32 mouse cellular contexts compared by ENCODE assay signal in the genomic region with DNA sequence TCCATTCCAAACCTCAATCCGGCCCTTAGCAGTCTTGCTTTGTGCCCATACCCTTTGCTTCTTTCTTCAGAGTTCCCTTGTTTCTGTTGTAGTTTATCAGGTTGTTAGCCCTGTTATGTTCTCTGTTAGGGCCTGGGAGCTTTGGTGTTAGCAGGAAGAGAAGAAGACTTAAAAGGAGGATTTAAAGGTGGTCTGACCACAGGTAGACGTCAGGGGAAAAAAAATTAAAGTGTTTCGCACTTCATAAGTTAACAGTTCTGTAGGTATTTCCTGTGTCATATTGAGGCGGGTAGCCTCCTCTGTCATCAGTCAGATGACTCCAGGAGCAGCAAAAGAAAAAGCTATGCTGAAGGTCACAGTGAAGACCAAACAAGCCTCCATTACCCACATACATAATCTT. TPM values are rescaled to one million over a fixed set of nuclear protein-coding genes. Genes with fewer than 3 reads are reported as not detected.
DNase-seq lines count a peak whose midpoint lies in the region; ATAC-seq and TF ChIP-seq lines count a peak whose summit lies in the region.
"Had no signal": no experiment of that assay in that cellular context is flagged by ENCODE, and none has a peak within 500 bp of the region (broad histone marks: within the 10 kb centered on the region; RNA-seq: fewer than 3 reads in every experiment).

No protein-coding gene starts in this region.

- TF ChIP-seq CTCF in CH12.LX (conservative IDR thresholded peaks at IDR 0.05 in 1 of 2, IDR thresholded peaks at IDR 0.05 in 1 of 2; ENCODE audit: low read depth in 2 of 2, low read length in 2 of 2): no peak

- no peak for TF ChIP-seq RAD21 in CH12.LX (IDR thresholded peaks at IDR 0.05; ENCODE audit: low read depth, low read length)

- 0 out of 2 replicates have a peak, but pooled peaks have one; percentile 6 for TF ChIP-seq EP300 in CH12.LX (IDR thresholded peaks at IDR 0.05; ENCODE audit: low read length)

- peak; percentile 25 for DNase-seq in thymus, postnatal 0 days (ENCODE audit: low spot score)
- no peak for DNase-seq in thymus, adult 18-20 months
- no peak for DNase-seq in CH12.LX (ENCODE audit: extremely low read depth)
- DNase-seq in splenic B cell, adult 2 months (ENCODE audit: low read depth, low spot score): peak; percentile 60
- no peak for DNase-seq in layer of hippocampus, adult 11-12 months (ENCODE audit: low spot score)
- DNase-seq in testis, postnatal 10 days (ENCODE audit: low spot score): no peak
- DNase-seq: adrenal gland, postnatal 25 days; cerebellum, postnatal 10 days; heart, postnatal 10 days; kidney, adult 11 months; kidney, postnatal 4 days; layer of hippocampus, adult 9-11 months; left cerebral cortex, postnatal 4 days; lung, postnatal 36 days; right cerebral cortex, postnatal 14 days had no signal

- dilution Hi-C loops in CH12.LX (cut with MboI; ENCODE audit: extremely low pct_ligation_motif_present, extremely low pct_unique_long_range_greater_than_20kb, low sequenced_read_pairs): no loop called here

- H3K36me3 ChIP-seq in CH12.LX (replicated peaks in 1 of 2; ENCODE audit: control insufficient read depth in 1 of 2, insufficient read depth in 1 of 2, low read length in 1 of 2): peaks cover 25 to 51% of the 10 kb centered on the region in 2 experiments
- no peaks in the 10 kb centered on the region for H3K36me3 ChIP-seq in splenic B cell, adult 2 months (ENCODE audit: control insufficient read depth, insufficient read depth, low read length, poor library complexity, severe bottlenecking)
- H3K36me3 ChIP-seq: embryonic facial prominence, embryonic 10.5 days; forebrain, embryonic 15.5 days; G1E; limb, embryonic 15.5 days; lung, embryonic 15.5 days had no signal

- H3K27ac ChIP-seq in CH12.LX (ENCODE audit: insufficient read depth, low read depth): peak overlapping the region; percentile 95
- H3K27ac ChIP-seq: embryonic facial prominence, embryonic 10.5 days; forebrain, embryonic 15.5 days; hindbrain, postnatal 0 days; limb, embryonic 15.5 days; liver, embryonic 14.5 days; lung, embryonic 15.5 days; stomach, postnatal 0 days had no signal

- no peak overlapping the region for H3K4me3 ChIP-seq in CH12.LX (replicated peaks in 1 of 3; ENCODE audit: low read depth in 2 of 3, low read length in 2 of 3, poor library complexity in 1 of 3)
- H3K4me3 ChIP-seq: embryonic facial prominence, embryonic 10.5 days; forebrain, embryonic 15.5 days; limb, embryonic 15.5 days; lung, embryonic 15.5 days; myocyte had no signal

- H3K9me3 ChIP-seq in CH12.LX (replicated peaks; ENCODE audit: low read length): peaks cover 4% of the 10 kb centered on the region
- H3K9me3 ChIP-seq: embryonic facial prominence, embryonic 10.5 days; forebrain, embryonic 15.5 days; G1E; limb, embryonic 15.5 days; lung, embryonic 15.5 days had no signal

- H3K9ac ChIP-seq in CH12.LX (ENCODE audit: insufficient read depth, low read depth): peak overlapping the region; percentile 71
- H3K9ac ChIP-seq: forebrain, embryonic 15.5 days; limb, embryonic 15.5 days; liver, embryonic 14.5 days; lung, embryonic 15.5 days had no signal

- TF ChIP-seq POLR2A in CH12.LX (IDR thresholded peaks at IDR 0.05; ENCODE audit: low read depth, low read length): no peak

- peaks cover 27 to 84% of the 10 kb centered on the region in 2 experiments for H3K4me1 ChIP-seq in CH12.LX (ENCODE audit: control insufficient read depth in 1 of 2, insufficient read depth in 2 of 2)
- H3K4me1 ChIP-seq: embryonic facial prominence, embryonic 10.5 days; forebrain, embryonic 15.5 days; limb, embryonic 15.5 days; lung, embryonic 15.5 days had no signal

- in situ Hi-C loops in CH12.LX (cut with MboI; ENCODE audit: low pct_ligation_motif_present, low pct_unique_long_range_greater_than_20kb, low sequenced_read_pairs): no loop called here

- H3K79me2 ChIP-seq in CH12.LX (replicated peaks; ENCODE audit: control insufficient read depth, extremely low read depth, insufficient read depth, poor library complexity, severe bottlenecking): peaks cover 74% of the 10 kb centered on the region

- peak overlapping the region; percentile 26 for H3K4me2 ChIP-seq in CH12.LX (ENCODE audit: insufficient read depth, low read depth, poor library complexity, severe bottlenecking)
- H3K4me2 ChIP-seq: forebrain, embryonic 15.5 days; heart, embryonic 11.5 days; limb, embryonic 15.5 days; lung, embryonic 15.5 days had no signal

- ATAC-seq in inflammation-experienced regulatory T-cells, adult 6 months: peak; percentile 77
- ATAC-seq: forebrain, embryonic 15.5 days; hindbrain, postnatal 0 days; midbrain, embryonic 16.5 days had no signal

- H3K27me3 ChIP-seq in CH12.LX (replicated peaks): no peaks in the 10 kb centered on the region
- H3K27me3 ChIP-seq in splenic B cell, adult 2 months (ENCODE audit: control insufficient read depth, insufficient read depth, low read length, poor library complexity, severe bottlenecking): no peaks in the 10 kb centered on the region
- H3K27me3 ChIP-seq: forebrain, embryonic 15.5 days; limb, embryonic 15.5 days; lung, embryonic 15.5 days had no signal

TF ChIP-seq in CH12.LX, 34 proteins besides CTCF, POLR2A, EP300 and RAD21:
- no peak for TF ChIP-seq USF2 (conservative IDR thresholded peaks at IDR 0.05; ENCODE audit: low read depth, low read length)
- TF ChIP-seq HCFC1 (IDR thresholded peaks at IDR 0.05; ENCODE audit: low read depth, low read length): no peak
- peak; percentile 32; the same call in 1 of the 2 replicates for TF ChIP-seq MAX (IDR thresholded peaks at IDR 0.05; ENCODE audit: low read length)

RNA-seq across cellular contexts. Expression of a gene that starts 8.4 kb away (rescaled TPM):
- polyA plus RNA-seq in thymus, postnatal 0 days (2015; fragmentation: Nextera tagmentation; extraction: Ambion mirVana): 59.5 and 64.6 TPM in 2 replicates
- total RNA-seq in CH12.LX (2012; rRNA removed) (21.9 and 26.7 TPM in 2 replicates), CH12.LX (2014; rRNA removed) (46.9 and 49.7 TPM in 2 replicates)
- 67.9 and 90.9 TPM in 2 replicates for polyA plus RNA-seq in CH12.LX (2012; ENCODE audit: insufficient read length, low read depth)
- 100 to 1,000 TPM; 410 to 567 (median 415) TPM for polyA plus RNA-seq in inflammation-experienced regulatory T-cells, adult 6 months (2017; shearing (Covaris generic))
- polyA plus RNA-seq: G1E; hindbrain, embryonic 11.5 days had no signal

RNA-seq across cellular contexts. Expression of a gene that starts 35.6 kb away (rescaled TPM):
- polyA plus RNA-seq in thymus, postnatal 0 days (2015; fragmentation: Nextera tagmentation; extraction: Ambion mirVana): 1.1 and 2.4 TPM in 2 replicates
- total RNA-seq in CH12.LX (2012; rRNA removed) (12.2 and 19.3 TPM in 2 replicates), CH12.LX (2014; rRNA removed) (22.4 and 23.0 TPM in 2 replicates)
- 24.8 and 24.9 TPM in 2 replicates for polyA plus RNA-seq in CH12.LX (2012; ENCODE audit: insufficient read length, low read depth)
- polyA plus RNA-seq in inflammation-experienced regulatory T-cells, adult 6 months (2017; shearing (Covaris generic)): 1 to 10 TPM in 2 of 3 experiments, under 1 TPM in 1; 0.93 to 9.9 (median 6.3) TPM
- total RNA-seq: gastrocnemius, adult 8-10 months; hindbrain, postnatal 0 days had no signal
- polyA plus RNA-seq: G1E; kidney, embryonic 16.5 days had no signal

RNA-seq across cellular contexts. Expression of a gene that starts 45.9 kb away (rescaled TPM):
- 18.6 and 22.2 TPM in 2 replicates for polyA plus RNA-seq in thymus, postnatal 0 days (2015; fragmentation: Nextera tagmentation; extraction: Ambion mirVana)
- total RNA-seq in CH12.LX (2012; rRNA removed): 13.0 and 13.4 TPM in 2 replicates
- 19.6 and 23.5 TPM in 2 replicates for total RNA-seq in CH12.LX (2014; rRNA removed)
- polyA plus RNA-seq in CH12.LX (2012; ENCODE audit: insufficient read length, low read depth): 13.8 and 14.5 TPM in 2 replicates
- 10 to 100 TPM; 10.5 to 11.8 (median 11.2) TPM for polyA plus RNA-seq in inflammation-experienced regulatory T-cells, adult 6 months (2017; shearing (Covaris generic))

RNA-seq across cellular contexts. Expression of a gene that starts 58.6 kb away (rescaled TPM):
- polyA plus RNA-seq in thymus, postnatal 0 days (2015; fragmentation: Nextera tagmentation; extraction: Ambion mirVana): 0.19 and 0.29 TPM in 2 replicates
- total RNA-seq in CH12.LX (2012; rRNA removed) (3.1 and 4.3 TPM in 2 replicates), CH12.LX (2014; rRNA removed) (0.91 and 1.6 TPM in 2 replicates)
- polyA plus RNA-seq in CH12.LX (2012; ENCODE audit: insufficient read length, low read depth): not detected in 2 replicates
- polyA plus RNA-seq in inflammation-experienced regulatory T-cells, adult 6 months (2017; shearing (Covaris generic)): under 1 TPM in 2 of 3 experiments, not detected in 1; 0.13 to 0.78 TPM
- total RNA-seq: heart, postnatal 10 days; left cerebral cortex, postnatal 4 days; megakaryocyte-erythroid progenitor cell, adult 5-6 weeks had no signal
- polyA plus RNA-seq: C2C12; embryonic facial prominence, embryonic 10.5 days; forebrain, embryonic 15.5 days had no signal

RNA-seq across cellular contexts. Expression of a gene that starts 58.7 kb away (rescaled TPM):
- 24.8 and 26.4 TPM in 2 replicates for polyA plus RNA-seq in thymus, postnatal 0 days (2015; fragmentation: Nextera tagmentation; extraction: Ambion mirVana)
- total RNA-seq in CH12.LX (2012; rRNA removed): 19.8 and 20.1 TPM in 2 replicates
- total RNA-seq in CH12.LX (2014; rRNA removed): 31.6 and 31.9 TPM in 2 replicates
- 22.6 and 23.1 TPM in 2 replicates for polyA plus RNA-seq in CH12.LX (2012; ENCODE audit: insufficient read length, low read depth)
- polyA plus RNA-seq in inflammation-experienced regulatory T-cells, adult 6 months (2017; shearing (Covaris generic)): 10 to 100 TPM; 16.5 to 21.5 (median 16.7) TPM

Comparison
In these comparisons a context has a peak if more than half of its experiments do, and no peak if none do; other contexts are left out.
1. DNase-seq: peak in thymus, postnatal 0 days (single experiment) and splenic B cell, adult 2 months (single experiment); none in thymus, adult 18-20 months (0 of 2), CH12.LX (single experiment), layer of hippocampus, adult 11-12 months (single experiment) and testis, postnatal 10 days (single experiment).